Mouse (Mus musculus): ENCODE measurements at regions not wholly inside any gene's neighbourhood (a gene's known extent, or its start where the extent isn't known, plus 50 kb on each side); places are given as distances from the start of the nearest gene placed in this dataset.
A peak's percentile ranks its signal among the peaks of the same experiment; 100 is the strongest.
"Not testable (repeated sequence)": the region's sequence is repeated elsewhere in the genome, so short reads cannot be mapped to it uniquely, and the experiment has no call there.

DNA sequence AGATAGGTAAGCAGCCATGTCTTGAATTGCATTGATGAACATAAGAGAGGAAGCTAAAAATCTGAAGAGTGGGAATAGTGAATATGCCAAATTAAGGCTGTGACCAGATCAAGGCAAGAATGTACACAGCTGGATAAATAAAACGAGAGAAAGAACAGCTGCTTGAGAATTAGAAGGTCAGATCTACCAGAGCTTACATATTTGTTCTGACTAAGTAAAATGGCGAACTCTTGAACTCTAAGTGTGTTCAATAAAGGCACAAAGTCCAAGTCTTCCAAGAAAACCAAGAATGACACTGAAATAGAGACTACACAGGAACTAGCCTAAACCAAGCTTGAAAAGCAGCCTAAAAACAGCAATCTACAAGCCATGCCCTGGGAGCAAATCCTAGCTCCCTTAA lies 533.8 kb downstream of the Cypt12 start:
- Histone ChIP-seq H3K36me3 (replicated peaks; ENCODE audit: low read length) (no peaks in the 10 kb centered on the region), H3K27me3 (replicated peaks) (no peaks in the 10 kb centered on the region), H3K4me3 (replicated peaks) (no peak overlapping the region), H3K4me1 (no peaks in the 10 kb centered on the region), H3K9me3 (0 out of 2 replicates have a peak, but pooled peaks cover 3% of the 10 kb centered on the region)
- TF ChIP-seq GATA1 (IDR thresholded peaks at IDR 0.05; ENCODE audit: borderline replicate concordance, low read length) (no peak), FLI1 (IDR thresholded peaks at IDR 0.05; ENCODE audit: low read length) (no peak)

DNA sequence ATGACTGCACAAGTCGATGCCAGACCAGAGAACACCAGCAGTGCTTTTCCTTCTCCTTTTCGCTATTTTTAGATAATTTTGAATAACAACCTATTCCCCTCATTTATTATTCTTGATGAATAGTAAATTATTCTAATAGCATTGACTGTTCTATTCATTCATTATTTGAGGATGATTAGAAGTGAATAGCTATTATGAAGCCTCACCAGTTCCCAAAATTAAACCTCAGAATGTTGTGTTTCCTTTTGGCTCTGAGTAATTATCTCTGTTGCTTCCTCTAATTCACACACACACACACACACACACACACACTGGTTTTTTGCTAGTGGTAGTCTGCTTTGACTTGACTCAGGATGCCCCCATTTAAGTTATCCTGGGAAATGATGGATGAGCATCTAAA lies 540.7 kb downstream of the Cypt12 start:
- TF ChIP-seq FLI1 (IDR thresholded peaks at IDR 0.05; ENCODE audit: low read length) = no peak
- no peak for TF ChIP-seq GATA1 (IDR thresholded peaks at IDR 0.05; ENCODE audit: borderline replicate concordance, low read length)
- Histone ChIP-seq H3K4me3 (replicated peaks) (no peak overlapping the region), H3K27me3 (replicated peaks) (no peaks in the 10 kb centered on the region), H3K9me3 (0 out of 2 replicates have a peak, but pooled peaks cover 3% of the 10 kb centered on the region), H3K4me1 (no peaks in the 10 kb centered on the region), H3K36me3 (replicated peaks; ENCODE audit: low read length) (no peaks in the 10 kb centered on the region)

DNA sequence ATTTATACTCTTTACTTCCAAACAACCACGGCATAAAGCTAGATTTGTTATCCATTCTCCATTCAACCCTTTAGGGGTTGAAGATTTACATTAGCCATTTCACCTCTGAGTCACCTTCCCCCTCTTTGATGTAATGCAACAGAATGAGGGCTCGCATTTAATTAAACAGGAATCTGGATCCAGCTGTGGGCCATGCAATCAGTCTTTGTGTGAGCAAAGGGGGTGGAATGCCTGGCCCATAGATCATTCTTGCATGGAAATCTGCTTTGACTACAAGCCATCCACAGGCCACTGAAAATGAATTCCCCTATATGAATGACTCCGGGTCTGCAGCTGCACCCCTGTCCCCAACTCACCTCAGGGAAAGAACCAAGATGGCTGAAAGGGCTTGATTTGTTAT lies 574.4 kb downstream of the Cypt12 start:
- Histone ChIP-seq H3K4me3 (replicated peaks) (no peak overlapping the region), H3K36me3 (replicated peaks; ENCODE audit: low read length) (no peaks in the 10 kb centered on the region), H3K9me3 (no peaks in the 10 kb centered on the region), H3K4me1 (no peaks in the 10 kb centered on the region), H3K27me3 (replicated peaks) (no peaks in the 10 kb centered on the region)
- TF ChIP-seq GATA1 (IDR thresholded peaks at IDR 0.05; ENCODE audit: borderline replicate concordance, low read length) (no peak), FLI1 (IDR thresholded peaks at IDR 0.05; ENCODE audit: low read length) (no peak)

DNA sequence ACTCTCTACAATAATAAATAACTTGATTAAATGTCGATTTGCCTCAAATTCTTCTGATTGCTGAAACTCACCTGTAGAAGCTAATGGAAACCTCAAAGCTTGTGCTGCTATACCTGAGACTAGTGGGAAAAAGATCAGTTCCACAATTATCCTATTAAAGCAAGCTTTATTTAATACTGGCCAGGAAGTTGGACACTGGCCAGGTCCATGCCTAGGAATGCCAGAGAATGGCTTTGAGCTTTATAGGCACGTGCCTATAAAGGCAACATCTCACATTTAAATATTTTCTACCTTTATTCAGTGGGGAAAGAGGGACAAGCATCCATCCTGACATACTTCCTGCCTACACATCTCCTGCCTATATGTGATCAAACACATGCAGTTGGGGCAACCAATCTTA lies 575.8 kb downstream of the Cypt12 start:
- Histone ChIP-seq H3K27me3 (replicated peaks) (no peaks in the 10 kb centered on the region), H3K4me3 (replicated peaks) (no peak overlapping the region), H3K36me3 (replicated peaks; ENCODE audit: low read length) (no peaks in the 10 kb centered on the region), H3K4me1 (no peaks in the 10 kb centered on the region), H3K9me3 (no peaks in the 10 kb centered on the region)
- TF ChIP-seq GATA1 (IDR thresholded peaks at IDR 0.05; ENCODE audit: borderline replicate concordance, low read length) (no peak), FLI1 (IDR thresholded peaks at IDR 0.05; ENCODE audit: low read length) (no peak)

DNA sequence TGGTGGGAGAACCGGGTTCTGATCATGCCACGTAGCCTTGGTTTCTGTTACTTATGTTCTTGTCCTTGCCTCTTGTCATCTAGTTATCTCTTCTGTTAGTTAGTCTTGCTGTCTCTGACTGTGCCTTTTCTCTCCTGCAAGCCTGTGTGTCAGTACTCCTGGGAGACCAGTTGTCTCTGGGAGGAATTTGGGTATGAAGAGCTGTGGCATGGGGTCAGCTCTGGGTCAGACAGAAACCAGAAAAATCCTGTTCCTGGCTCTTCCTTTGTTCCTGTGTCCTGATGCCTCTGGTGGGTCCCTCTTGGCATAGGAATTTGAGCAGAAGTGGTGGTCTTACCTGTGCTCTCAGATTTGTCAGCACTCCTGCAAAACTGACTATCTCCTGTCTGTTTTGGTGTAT lies 609.0 kb downstream of the Cypt12 start:
- H3K9me3 ChIP-seq = peaks cover 7% of the 10 kb centered on the region; the same call in 1 of the 2 replicates
- TF ChIP-seq GATA1 (IDR thresholded peaks at IDR 0.05; ENCODE audit: borderline replicate concordance, low read length) = no peak
- no peak for TF ChIP-seq FLI1 (IDR thresholded peaks at IDR 0.05; ENCODE audit: low read length)
- no peaks in the 10 kb centered on the region for H3K4me1 ChIP-seq
- H3K4me3 ChIP-seq (replicated peaks) = no peak overlapping the region
- H3K27me3 ChIP-seq (replicated peaks) = no peaks in the 10 kb centered on the region
- H3K36me3 ChIP-seq (replicated peaks; ENCODE audit: low read length) = no peaks in the 10 kb centered on the region

DNA sequence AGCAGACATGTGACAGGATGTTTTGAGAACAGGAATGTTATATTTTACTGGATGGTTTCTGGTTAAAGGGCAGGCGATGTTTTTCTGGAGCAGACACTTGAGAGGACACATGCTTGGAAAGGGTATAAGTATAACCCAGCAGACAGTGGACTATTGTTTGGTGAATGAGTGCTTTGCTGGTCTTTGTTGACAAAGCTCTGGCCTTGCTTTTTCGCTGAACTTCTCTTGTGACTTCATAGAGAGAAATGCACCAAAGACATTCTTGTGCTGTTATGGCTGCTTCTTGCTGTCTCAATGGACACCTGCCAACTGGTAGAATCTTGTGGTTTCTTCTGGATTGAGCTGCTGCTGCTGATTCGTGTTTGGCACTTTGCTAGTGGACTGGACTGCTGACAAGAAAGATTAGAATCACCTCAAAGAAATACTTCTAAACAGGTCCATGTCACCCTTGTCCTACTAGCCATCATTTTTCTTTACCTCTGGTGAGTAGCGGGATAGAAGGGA lies 612.1 kb downstream of the Cypt12 start:
- Histone ChIP-seq H3K4me3 (replicated peaks) (no peak overlapping the region), H3K27me3 (replicated peaks) (no peaks in the 10 kb centered on the region), H3K9me3 (peaks cover 7% of the 10 kb centered on the region; the same call in 1 of the 2 replicates), H3K4me1 (no peaks in the 10 kb centered on the region), H3K36me3 (replicated peaks; ENCODE audit: low read length) (no peaks in the 10 kb centered on the region)
- TF ChIP-seq GATA1 (IDR thresholded peaks at IDR 0.05; ENCODE audit: borderline replicate concordance, low read length) = no peak
- TF ChIP-seq FLI1 (IDR thresholded peaks at IDR 0.05; ENCODE audit: low read length) = no peak

DNA sequence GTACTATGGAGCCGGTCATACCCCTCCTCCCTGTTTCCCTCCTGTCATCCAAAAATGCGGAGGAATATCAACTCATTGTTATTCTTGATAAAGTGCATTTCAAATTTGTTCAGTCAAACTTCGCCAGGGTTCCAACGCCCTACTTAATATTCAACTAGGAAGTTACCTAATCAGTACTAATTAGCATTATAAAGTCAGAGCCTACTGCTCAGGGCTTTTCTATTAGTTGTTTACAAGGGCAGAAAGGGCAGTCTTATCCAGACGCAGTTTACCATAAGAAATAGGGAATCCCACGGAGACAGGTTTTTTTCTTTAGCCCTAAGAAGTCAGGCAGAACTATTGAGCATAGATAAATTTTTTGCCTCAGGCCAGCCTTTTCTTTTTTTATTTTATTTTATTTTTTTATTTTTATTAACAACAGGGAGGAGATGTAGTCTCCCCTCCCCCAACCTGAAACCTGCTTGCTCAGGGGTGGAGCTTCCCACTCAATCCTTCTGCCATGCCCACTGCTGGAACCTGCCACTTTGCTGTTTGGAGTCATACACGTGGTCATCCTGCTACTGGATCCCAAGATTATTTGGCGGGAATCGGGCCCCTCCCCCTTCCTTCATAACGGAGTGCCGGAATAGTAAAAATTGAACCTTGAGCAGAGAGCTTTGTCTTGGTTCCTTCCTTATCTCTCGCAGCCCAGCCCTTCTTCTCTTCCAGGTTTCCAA lies 632.9 kb downstream of the Cypt12 start:
- H3K4me3 ChIP-seq (replicated peaks); H3K27me3 ChIP-seq (replicated peaks); H3K4me1 ChIP-seq; H3K9me3 ChIP-seq; H3K36me3 ChIP-seq (replicated peaks; ENCODE audit: low read length): not testable (repeated sequence)

DNA sequence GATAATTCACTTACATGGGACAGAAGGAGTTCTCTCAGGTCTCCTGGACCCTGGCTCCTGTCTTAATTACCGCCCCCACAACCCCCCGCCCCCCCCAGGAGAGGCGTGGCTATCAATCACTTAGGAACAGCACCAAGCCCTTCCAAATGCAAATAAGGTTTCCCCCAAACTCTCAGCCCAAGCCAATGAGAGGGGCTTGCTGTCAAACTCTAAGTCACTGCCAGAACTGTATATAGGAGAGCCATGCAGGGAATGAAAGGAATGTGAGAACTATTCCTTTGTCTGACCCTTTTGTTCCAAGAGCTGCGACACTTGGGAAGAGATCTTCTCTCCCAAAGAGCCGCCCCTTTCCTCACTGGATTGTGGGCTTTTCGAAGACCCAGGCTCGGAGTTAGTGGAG lies 672.4 kb downstream of the Cypt12 start:
- no peak for TF ChIP-seq FLI1 (IDR thresholded peaks at IDR 0.05; ENCODE audit: low read length)
- no peak for TF ChIP-seq GATA1 (IDR thresholded peaks at IDR 0.05; ENCODE audit: borderline replicate concordance, low read length)
- no peaks in the 10 kb centered on the region for H3K27me3 ChIP-seq (replicated peaks)
- no peak overlapping the region for H3K4me3 ChIP-seq (replicated peaks)
- H3K9me3 ChIP-seq = no peaks in the 10 kb centered on the region
- no peaks in the 10 kb centered on the region for H3K36me3 ChIP-seq (replicated peaks; ENCODE audit: low read length)
- peaks cover 35% of the 10 kb centered on the region for H3K4me1 ChIP-seq

DNA sequence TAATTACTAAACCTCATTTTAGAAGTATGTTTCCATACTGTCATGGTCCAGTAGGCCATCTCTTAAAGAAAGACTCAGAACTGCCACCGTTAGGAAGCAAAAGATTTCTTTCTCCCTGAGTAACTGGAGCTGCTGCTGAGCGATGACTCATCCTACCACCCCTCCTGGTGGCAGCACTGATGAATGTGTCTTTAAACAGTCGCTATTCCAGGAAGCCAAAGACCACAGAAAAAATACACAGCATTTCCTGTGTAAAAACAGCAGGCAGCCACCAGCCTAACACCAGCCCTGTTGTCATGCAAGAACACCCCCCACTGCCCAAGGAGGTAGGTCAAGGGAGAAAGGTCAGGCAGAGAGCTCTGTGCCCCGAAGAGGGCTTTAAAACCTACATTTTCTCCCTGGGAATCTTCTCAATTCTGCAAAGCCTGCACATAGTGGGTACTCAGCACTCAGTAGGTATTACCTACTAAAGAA lies 675.7 kb downstream of the Cypt12 start:
- peaks cover 38% of the 10 kb centered on the region for H3K4me1 ChIP-seq
- H3K9me3 ChIP-seq = no peaks in the 10 kb centered on the region
- H3K36me3 ChIP-seq (replicated peaks; ENCODE audit: low read length) = no peaks in the 10 kb centered on the region
- H3K27me3 ChIP-seq (replicated peaks) = no peaks in the 10 kb centered on the region
- no peak for TF ChIP-seq GATA1 (IDR thresholded peaks at IDR 0.05; ENCODE audit: borderline replicate concordance, low read length)
- TF ChIP-seq FLI1 (IDR thresholded peaks at IDR 0.05; ENCODE audit: low read length) = no peak
- H3K4me3 ChIP-seq (replicated peaks) = peak overlapping the region; percentile 68

DNA sequence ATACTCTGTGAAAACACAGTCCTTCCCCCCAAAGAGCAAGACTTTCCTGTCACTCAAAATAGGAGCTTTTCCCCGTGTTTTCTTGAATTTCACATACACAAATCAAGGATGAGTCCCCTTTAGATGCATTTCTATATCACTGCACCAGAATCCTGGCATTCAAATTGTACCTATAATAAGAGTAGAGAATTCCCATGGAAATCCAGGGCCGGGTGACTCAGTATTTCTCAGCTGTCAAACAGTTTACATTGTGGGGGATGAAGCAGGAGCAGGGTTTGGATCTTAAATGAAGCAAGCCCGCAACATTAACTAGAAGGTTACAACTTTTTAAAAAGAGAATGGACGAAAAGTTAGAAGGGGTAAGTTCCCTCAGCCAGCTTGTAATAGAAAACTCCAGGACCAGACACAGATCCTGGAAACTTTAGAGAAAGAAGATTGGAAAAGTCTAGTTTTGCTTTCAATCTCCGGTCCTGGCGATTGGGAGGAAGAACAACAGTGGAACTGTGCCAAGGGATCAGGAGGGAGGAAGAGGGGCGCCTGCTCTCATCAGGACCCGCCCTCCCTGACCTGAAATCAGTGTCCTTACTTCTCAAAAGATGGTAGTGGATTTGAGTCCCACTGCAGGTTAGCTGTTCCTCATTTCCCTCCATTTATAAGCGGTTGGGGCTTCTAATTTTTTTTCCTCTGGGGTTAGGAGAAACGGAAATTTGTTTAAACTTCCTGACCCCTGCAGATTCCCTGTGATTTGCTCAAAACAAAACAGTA lies 676.4 kb downstream of the Cypt12 start:
- peaks cover 37% of the 10 kb centered on the region for H3K4me1 ChIP-seq
- peak overlapping the region; percentile 68 for H3K4me3 ChIP-seq (replicated peaks)
- H3K36me3 ChIP-seq (replicated peaks; ENCODE audit: low read length) = no peaks in the 10 kb centered on the region
- H3K27me3 ChIP-seq (replicated peaks) = no peaks in the 10 kb centered on the region
- no peaks in the 10 kb centered on the region for H3K9me3 ChIP-seq
- TF ChIP-seq FLI1 (IDR thresholded peaks at IDR 0.05; ENCODE audit: low read length) (no peak), GATA1 (IDR thresholded peaks at IDR 0.05; ENCODE audit: borderline replicate concordance, low read length) (no peak)
